Mouse (Mus musculus) thymus, postnatal 25 days (tissue): ENCODE data around the gene Lin54.
A peak's percentile ranks its signal among the peaks of the same experiment; 100 is the strongest.

Experiments used
- DNase-seq: peaks from one replicate; pipeline ENCODE4 v3.0.0; 2022

Gene Lin54

GRCm38 (mm10) chr5:100500458-100500961 is at the start of gene Lin54:
TSS of gene Lin54 (minus strand) at chr5:100500639.
- DNase-seq = peak; percentile 89

GRCm38 (mm10) chr5:100550151-100550550 is 49.7 kb upstream of the Lin54 start:
- no peak for DNase-seq

DNA sequence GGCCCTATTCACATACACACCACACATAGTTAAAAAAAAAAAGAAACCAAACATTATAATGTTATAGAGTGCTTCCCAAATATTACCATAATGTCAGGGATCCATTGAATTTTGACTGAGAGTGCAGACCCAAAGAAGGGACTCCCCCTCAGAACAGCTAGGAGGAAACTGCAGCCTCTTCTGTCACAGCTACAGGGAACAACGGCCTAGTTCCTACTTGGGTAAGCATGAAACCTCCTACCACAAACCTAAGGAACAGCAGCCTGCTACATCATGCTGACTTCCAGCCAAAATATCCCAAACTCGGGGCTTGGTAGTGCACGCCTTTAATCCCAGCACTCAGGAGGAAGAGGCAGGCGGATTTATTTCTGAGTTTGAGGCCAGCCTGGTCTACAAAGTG is 48.9 kb upstream of the Lin54 start:
- DNase-seq = no peak

DNA sequence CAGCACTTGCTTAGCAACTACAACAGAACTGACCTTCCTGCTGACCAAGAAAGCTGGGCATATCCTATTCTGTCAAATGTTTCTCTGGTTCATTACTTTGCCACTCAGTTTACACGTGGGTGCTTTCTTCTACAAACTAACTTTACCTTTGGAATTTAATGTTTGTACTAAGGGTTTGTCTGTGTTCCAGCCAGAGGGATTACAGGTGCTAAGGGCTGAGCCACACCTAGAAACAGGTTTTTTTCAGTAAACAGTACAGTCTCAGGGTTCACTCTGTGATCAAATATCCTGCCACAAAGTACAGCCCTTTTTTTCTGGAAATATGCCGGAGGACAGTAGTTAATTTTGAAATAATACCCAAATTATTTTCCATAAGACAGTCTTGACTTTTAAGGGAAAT is 47.8 kb upstream of the Lin54 start:
- no peak for DNase-seq

DNA sequence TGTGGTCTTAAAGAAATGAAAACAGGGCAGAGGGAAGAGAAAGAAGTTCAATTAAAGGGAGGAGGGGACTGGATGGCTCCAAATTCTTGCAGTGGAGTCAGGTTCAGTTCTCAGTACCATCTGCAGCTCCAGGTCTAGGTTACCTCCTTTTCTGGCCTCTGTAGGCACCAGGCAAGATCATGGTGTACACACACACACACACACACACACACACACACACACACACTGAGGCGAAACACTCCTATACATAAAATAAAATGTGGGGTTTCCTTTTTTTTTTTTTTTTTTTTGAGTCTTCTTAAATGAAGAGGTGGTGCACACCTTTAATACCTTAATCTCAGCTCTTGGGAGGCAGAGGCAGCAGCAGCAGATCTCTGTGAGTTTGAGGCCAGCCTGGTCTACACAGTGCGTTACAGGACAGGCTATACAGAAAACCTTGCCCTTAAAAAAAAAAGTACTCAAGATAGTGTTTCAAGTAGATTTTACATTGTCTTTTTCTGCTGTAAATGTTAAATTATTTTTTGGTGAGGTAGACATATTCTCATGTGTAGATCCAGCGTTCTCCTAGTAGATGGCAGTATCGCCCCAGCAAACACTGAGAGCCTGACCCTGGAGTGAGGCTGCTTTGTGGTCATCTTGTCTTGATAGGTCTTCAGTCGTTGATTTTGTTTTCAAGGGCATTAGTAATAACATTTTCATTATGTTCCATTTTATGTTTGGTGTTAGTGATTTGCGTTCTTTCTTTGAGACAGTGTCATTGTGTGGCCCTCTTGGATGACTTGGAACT is 46.0 kb upstream of the Lin54 start:
- no peak for DNase-seq

DNA sequence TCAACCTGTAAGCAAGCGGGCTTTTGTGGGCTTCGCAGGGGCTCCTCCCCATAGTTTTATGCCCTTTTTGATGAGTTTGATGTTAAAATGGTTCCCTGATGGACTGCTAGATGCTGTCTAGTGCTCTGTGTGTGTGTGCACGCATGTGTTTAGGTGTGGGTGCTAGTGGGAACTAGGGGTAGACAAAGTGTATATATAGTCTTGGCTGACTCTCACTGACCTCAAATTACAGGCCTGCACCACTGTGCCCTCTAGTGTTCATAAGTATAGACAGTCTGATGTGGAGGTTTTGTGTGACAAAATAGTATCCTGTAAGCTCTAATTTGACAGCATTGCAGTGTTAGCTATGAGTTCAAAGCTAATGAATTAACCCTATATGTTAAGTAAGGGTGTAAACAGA is 36.2 kb upstream of the Lin54 start:
- DNase-seq = peak; percentile 34

DNA sequence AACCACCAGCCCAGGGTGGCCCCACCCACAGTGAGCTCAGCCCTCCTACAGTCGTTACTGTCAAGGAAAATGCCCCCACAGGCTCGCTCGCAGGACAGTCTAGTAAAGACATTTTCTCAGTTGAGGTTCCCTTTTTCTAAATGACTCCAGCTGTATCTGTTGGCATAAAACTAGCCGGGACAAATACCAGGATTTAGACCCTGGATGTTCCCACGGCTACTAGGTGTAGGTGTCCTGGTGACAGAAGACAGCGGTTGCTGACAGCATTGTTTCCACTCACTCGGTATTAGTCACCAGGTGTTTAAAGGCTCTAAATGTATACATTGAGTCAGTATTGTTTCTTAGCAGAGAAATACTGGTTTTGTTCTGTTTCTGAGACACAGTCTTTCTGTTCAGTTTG is 35.4 kb upstream of the Lin54 start:
- DNase-seq = no peak

DNA sequence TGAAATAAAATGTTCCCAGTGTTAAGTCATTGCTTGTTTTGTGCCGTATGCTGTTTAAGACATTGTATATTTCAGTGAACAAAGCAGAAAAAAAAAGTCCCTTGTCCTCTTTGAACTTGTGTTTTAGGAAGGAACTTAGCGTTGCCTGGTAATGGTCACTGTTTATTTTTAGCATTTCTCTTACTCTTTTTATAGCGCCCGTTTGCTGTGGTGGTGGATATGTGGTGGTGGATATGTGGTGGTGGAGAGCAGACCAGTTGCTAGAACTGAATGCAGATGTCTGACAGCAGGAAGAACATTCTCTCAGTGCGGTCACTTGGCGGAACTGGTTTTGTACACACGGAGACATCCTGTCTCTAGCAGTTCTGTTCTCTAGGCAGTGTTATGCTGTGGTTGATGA is 25.7 kb upstream of the Lin54 start:
- peak; percentile 58 for DNase-seq

- no peak for DNase-seq
These were observed 25.2 kb upstream of the Lin54 start for GRCm38 (mm10) chr5:100525620-100526019.

DNA sequence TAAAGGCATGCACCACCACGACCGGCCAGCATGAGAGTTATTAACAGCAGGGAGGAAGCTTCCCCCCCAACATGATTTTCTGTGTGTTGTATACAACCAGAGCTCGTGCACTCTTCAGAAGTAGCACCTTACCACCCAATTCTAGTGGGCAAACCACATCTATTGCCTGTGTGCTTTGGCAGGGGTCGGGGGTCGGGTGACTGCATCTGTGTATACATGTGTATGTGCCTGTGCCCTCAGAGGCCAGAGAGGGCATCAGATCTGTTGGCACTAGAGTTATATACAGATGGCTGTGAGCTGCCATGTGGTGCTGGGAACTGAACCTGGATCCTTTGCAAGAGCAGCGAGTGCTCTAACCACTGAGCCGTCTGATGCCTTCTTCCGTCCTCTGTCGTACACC is 24.5 kb upstream of the Lin54 start:
- DNase-seq = no peak

- DNase-seq = no peak
These were observed 22.9 kb upstream of the Lin54 start for GRCm38 (mm10) chr5:100523331-100523730.

GRCm38 (mm10) chr5:100520223-100520622 is 19.8 kb upstream of the Lin54 start:
- DNase-seq = no peak

DNA sequence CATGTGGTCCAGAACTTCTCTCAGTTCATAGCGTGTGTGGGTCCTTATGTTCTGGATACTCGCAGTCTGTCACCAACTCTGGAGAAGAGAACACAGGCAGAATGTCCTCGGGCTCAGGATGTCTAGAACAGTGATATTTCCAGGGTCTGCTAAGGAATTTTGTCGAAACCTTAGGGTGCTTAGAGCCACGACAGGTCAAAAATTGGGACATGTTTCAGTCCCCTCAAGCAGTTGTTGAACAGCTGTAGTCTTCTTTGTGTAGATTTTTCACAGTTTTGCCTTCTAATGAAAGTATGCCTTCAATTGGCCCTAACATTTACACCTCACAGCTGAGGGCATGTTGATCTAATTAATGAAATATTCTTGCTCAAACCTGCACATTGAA is 18.6 kb upstream of the Lin54 start:
- no peak for DNase-seq

GRCm38 (mm10) chr5:100518049-100519026 is 17.9 kb upstream of the Lin54 start, which contains the start of gene Cops4:
TSS of gene Cops4 (plus strand) at chr5:100518309.
- DNase-seq = peak; percentile 96

GRCm38 (mm10) chr5:100512576-100512975 is 12.1 kb upstream of the Lin54 start:
- DNase-seq = no peak

DNA sequence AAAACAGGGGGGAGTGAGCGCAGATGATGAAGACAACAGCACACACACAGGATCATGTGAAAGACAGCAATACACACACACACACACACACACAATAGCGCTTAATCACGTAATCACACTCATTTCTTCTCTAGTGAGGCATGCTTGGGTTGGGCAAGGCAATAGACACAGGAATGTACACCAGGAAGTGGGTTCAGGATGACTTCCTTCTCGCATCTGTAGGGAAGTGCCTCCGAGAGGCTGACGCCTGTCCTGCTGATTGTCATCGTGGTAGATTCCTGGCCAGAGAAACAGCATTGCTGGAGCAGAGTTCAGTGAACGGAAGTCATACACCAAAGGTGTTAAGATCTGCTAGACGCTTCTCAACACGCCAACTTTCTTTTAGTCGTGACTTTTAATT is 8.8 kb upstream of the Lin54 start:
- no peak for DNase-seq

DNA sequence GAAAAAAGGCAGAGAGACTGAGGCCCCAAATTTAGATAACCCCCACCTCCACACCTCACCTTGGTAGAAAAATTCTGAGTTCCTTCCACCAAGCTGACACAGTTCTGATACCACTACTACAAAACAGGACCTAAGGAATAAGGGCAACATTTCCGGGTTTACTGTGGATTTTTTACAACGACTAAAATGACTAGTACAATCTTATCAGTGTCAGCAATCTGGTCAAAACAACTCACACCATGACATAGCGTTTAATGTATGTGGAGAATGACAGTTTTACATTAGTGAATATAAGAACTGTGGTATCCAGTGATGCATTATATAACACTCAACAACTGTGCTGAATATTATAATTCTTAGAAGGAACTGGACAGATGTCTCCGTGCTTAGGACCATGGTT is 828 bp upstream of the Lin54 start:
- DNase-seq = no peak

- DNase-seq = peak; percentile 61
These were observed 571 bp downstream of the Lin54 start for GRCm38 (mm10) chr5:100499831-100500304.

DNA sequence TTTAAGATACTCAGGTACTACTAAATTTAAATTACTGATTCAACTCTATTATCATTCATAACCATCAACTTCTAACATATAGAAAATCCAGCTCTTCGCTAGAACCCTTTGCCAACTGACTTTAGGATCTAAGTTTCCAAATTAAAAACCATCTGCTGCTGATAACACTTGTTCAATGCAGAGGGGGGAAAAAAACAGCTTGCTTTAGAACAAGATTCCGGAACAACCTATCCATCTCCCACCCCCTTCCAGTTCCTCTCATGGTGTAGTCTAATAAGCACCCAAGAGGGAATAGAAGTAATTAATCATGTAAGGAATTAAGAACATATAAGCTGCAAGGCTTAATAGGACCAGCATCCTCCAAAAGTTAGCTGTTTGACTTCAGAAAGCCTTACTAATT is 1.2 kb downstream of the Lin54 start:
- no peak for DNase-seq

DNA sequence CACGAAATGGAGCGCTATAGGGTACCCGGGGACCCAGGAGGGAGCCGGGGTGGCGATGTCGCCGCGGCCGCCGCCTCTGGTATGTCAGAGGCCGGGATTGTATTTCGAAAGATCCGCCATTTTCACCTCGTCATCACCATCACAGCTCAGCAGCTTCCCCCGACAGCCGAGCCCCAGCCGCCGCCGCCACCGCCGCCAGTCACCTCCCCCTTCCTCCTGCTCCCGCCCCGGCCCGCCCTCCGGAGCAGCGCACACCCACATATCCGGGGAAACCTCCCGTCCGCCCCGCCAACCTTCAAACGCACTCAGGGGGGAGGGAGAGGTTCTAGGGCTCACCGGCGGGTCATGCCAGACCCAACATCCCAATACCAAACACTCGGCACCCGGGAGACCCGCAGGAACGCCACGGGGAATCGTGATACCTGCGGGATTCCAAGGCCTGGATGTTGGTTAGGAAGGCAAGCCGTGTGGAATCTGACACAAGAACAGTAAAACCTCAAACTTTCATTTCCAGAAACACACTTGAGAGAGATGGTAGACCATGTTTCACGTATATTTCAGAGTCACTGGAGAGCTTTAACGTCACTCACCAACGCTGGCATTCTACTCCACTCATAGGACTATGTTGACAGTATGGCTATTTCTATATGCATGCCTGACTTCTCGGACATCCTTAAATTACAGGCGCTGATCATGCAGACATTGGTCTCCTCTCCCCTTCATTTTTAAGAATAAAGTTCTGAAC is 1.8 kb downstream of the Lin54 start:
- peak; percentile 85 for DNase-seq

GRCm38 (mm10) chr5:100491704-100492103 is 8.7 kb downstream of the Lin54 start:
- DNase-seq = no peak

GRCm38 (mm10) chr5:100489340-100489739 is 11.1 kb downstream of the Lin54 start:
- no peak for DNase-seq

GRCm38 (mm10) chr5:100488231-100488630 is 12.2 kb downstream of the Lin54 start:
- no peak for DNase-seq
